Mouse (Mus musculus) midbrain, embryonic 10.5 days (tissue): ENCODE measurements around the gene Psme3. TPM values are rescaled to one million over a fixed set of nuclear protein-coding genes. Genes with fewer than 3 reads are reported as not detected.

Experiments used
- DNase-seq: peaks from one replicate; pipeline ENCODE4 v3.0.0-alpha.2; 2017; ENCODE audit warnings: low spot score
- H3K27ac ChIP-seq: fragments of 300-500 bp; sonication (generic); replicated peaks from 2 replicates; pipeline ENCODE4 v1.5.1; 2016; ENCODE audit warnings: mild to moderate bottlenecking
- H3K27me3 ChIP-seq: fragments of 300-500 bp; sonication (generic); 2 replicates; pipeline ENCODE4 v1.6.1; 2016; ENCODE audit warnings: low read depth, mild to moderate bottlenecking; ENCODE audit not compliant: poor library complexity, severe bottlenecking
- H3K36me3 ChIP-seq: fragments of 300-500 bp; sonication (generic); 2 replicates; pipeline ENCODE4 v1.6.1; 2016; ENCODE audit warnings: mild to moderate bottlenecking, moderate library complexity
- H3K4me1 ChIP-seq: fragments of 300-500 bp; sonication (generic); 2 replicates; pipeline ENCODE4 v1.6.1; 2016
- H3K4me3 ChIP-seq: fragments of 300-500 bp; sonication (generic); 2 replicates; pipeline ENCODE4 v1.5.1; 2016; ENCODE audit warnings: mild to moderate bottlenecking, moderate library complexity
- H3K9me3 ChIP-seq: fragments of 300-500 bp; sonication (generic); replicated peaks from 2 replicates; pipeline ENCODE4 v1.6.1; 2016; ENCODE audit warnings: mild to moderate bottlenecking
- WGBS: fragments of 180-500 bp; shearing (Covaris S2); methylation state at CpG from one replicate; pipeline ENCODE4 v1.1.7; 2016; 5-methylcytosine and 5-hydroxymethylcytosine counted together
- polyA plus RNA-seq: library from polyadenylated mRNA; unstranded; fragments of >200 nt; fragmentation: Nextera tagmentation; extraction: Ambion mirVana; gene quantifications from 2 replicates; pipeline ENCODE4 v1.2.1, GENCODE M21; 2016

Gene Psme3
- polyA plus RNA-seq, 1 experiment from 2014 or later = 194 TPM

GRCm38 (mm10) chr11:101347083-101347775 is 31.2 kb downstream of the Psme3 start:
- Histone ChIP-seq H3K36me3 (no peaks in the 10 kb centered on the region), H3K4me3 (no peak overlapping the region), H3K27ac (no peak overlapping the region), H3K9me3 (peaks cover 4% of the 10 kb centered on the region; the same call in 1 of the 2 replicates), H3K4me1 (peaks cover 7% of the 10 kb centered on the region; the same call in 1 of the 2 replicates), H3K27me3 (no peaks in the 10 kb centered on the region)
- no peak for DNase-seq
- WGBS = 80% methylated on average over 10 of the region's 10 CpGs

GRCm38 (mm10) chr11:101348774-101349173 is 32.8 kb downstream of the Psme3 start:
- Histone ChIP-seq H3K4me3 (no peak overlapping the region), H3K27me3 (no peaks in the 10 kb centered on the region), H3K27ac (no peak overlapping the region), H3K9me3 (peaks cover 4% of the 10 kb centered on the region; the same call in 1 of the 2 replicates), H3K36me3 (no peaks in the 10 kb centered on the region), H3K4me1 (peaks cover 8% of the 10 kb centered on the region; the same call in 1 of the 2 replicates)
- DNase-seq = no peak
- 76% methylated on average over 7 of the region's 7 CpGs for WGBS

- Histone ChIP-seq H3K36me3 (no peaks in the 10 kb centered on the region), H3K4me1 (peaks cover 8% of the 10 kb centered on the region; the same call in 1 of the 2 replicates), H3K9me3 (peaks cover 4% of the 10 kb centered on the region; the same call in 1 of the 2 replicates), H3K27ac (no peak overlapping the region), H3K27me3 (no peaks in the 10 kb centered on the region), H3K4me3 (no peak overlapping the region)
- no peak for DNase-seq
- 84% methylated on average over 3 of the region's 3 CpGs for WGBS
Observed at GRCm38 (mm10) chr11:101349216-101349615, 33.2 kb downstream of the Psme3 start.

- Histone ChIP-seq H3K36me3 (no peaks in the 10 kb centered on the region), H3K4me1 (peaks cover 12% of the 10 kb centered on the region; the same call in 1 of the 2 replicates), H3K27ac (no peak overlapping the region), H3K27me3 (no peaks in the 10 kb centered on the region), H3K4me3 (no peak overlapping the region), H3K9me3 (peaks cover 4% of the 10 kb centered on the region; the same call in 1 of the 2 replicates)
- 64% methylated on average over 11 of the region's 11 CpGs for WGBS
- DNase-seq = no peak
Observed at GRCm38 (mm10) chr11:101351100-101351720, 35.2 kb downstream of the Psme3 start.

GRCm38 (mm10) chr11:101351721-101352111 is 35.7 kb downstream of the Psme3 start:
- Histone ChIP-seq H3K27ac (no peak overlapping the region), H3K36me3 (no peaks in the 10 kb centered on the region), H3K4me1 (peaks cover 12% of the 10 kb centered on the region; the same call in 1 of the 2 replicates), H3K27me3 (no peaks in the 10 kb centered on the region), H3K9me3 (peaks cover 4% of the 10 kb centered on the region; the same call in 1 of the 2 replicates), H3K4me3 (no peak overlapping the region)
- 74% methylated on average over 3 of the region's 3 CpGs for WGBS
- DNase-seq = no peak

- no peak for DNase-seq
- 89% methylated on average over 12 of the region's 12 CpGs for WGBS
Observed at GRCm38 (mm10) chr11:101353436-101353835, 37.4 kb downstream of the Psme3 start.

GRCm38 (mm10) chr11:101354438-101355010 is 38.5 kb downstream of the Psme3 start:
- DNase-seq = no peak
- Histone ChIP-seq H3K36me3 (no peaks in the 10 kb centered on the region), H3K4me1 (peaks cover 12% of the 10 kb centered on the region; the same call in 1 of the 2 replicates), H3K9me3 (peaks cover 4% of the 10 kb centered on the region; the same call in 1 of the 2 replicates), H3K27ac (no peak overlapping the region), H3K4me3 (no peak overlapping the region), H3K27me3 (no peaks in the 10 kb centered on the region)
- 89% methylated on average over 5 of the region's 5 CpGs for WGBS

More at GRCm38 (mm10) chr11:101353436-101353835, 37.4 kb downstream of the Psme3 start:
- H3K27ac ChIP-seq = no peak overlapping the region
- H3K36me3 ChIP-seq = no peaks in the 10 kb centered on the region
- H3K27me3 ChIP-seq = no peaks in the 10 kb centered on the region
- peaks cover 12% of the 10 kb centered on the region; the same call in 1 of the 2 replicates for H3K4me1 ChIP-seq
- H3K9me3 ChIP-seq = peaks cover 4% of the 10 kb centered on the region; the same call in 1 of the 2 replicates
- no peak overlapping the region for H3K4me3 ChIP-seq

GRCm38 (mm10) chr11:101355916-101356315 is 39.9 kb downstream of the Psme3 start:
- no peak for DNase-seq
- no peak overlapping the region for H3K4me3 ChIP-seq
- H3K4me1 ChIP-seq = peaks cover 11% of the 10 kb centered on the region; the same call in 1 of the 2 replicates
- H3K27ac ChIP-seq = no peak overlapping the region
- WGBS = 88% methylated on average over 2 of the region's 2 CpGs
- no peaks in the 10 kb centered on the region for H3K9me3 ChIP-seq
- no peaks in the 10 kb centered on the region for H3K36me3 ChIP-seq
- H3K27me3 ChIP-seq = no peaks in the 10 kb centered on the region

GRCm38 (mm10) chr11:101357505-101358182 is 41.6 kb downstream of the Psme3 start:
- no peak for DNase-seq
- H3K36me3 ChIP-seq = no peaks in the 10 kb centered on the region
- 87% methylated on average over 3 of the region's 3 CpGs for WGBS
- H3K27me3 ChIP-seq = no peaks in the 10 kb centered on the region
- 0 out of 2 replicates have a peak, but pooled peaks cover 3% of the 10 kb centered on the region for H3K4me1 ChIP-seq
- no peaks in the 10 kb centered on the region for H3K9me3 ChIP-seq
- no peak overlapping the region for H3K4me3 ChIP-seq
- H3K27ac ChIP-seq = no peak overlapping the region

- H3K27ac ChIP-seq = no peak overlapping the region
Observed at GRCm38 (mm10) chr11:101359776-101360175, 43.8 kb downstream of the Psme3 start.

GRCm38 (mm10) chr11:101360651-101361113 is 44.7 kb downstream of the Psme3 start:
- no peaks in the 10 kb centered on the region for H3K4me1 ChIP-seq
- H3K4me3 ChIP-seq = no peak overlapping the region
- no peaks in the 10 kb centered on the region for H3K36me3 ChIP-seq
- 69% methylated on average over 3 of the region's 3 CpGs for WGBS
- no peaks in the 10 kb centered on the region for H3K9me3 ChIP-seq
- DNase-seq = no peak
- H3K27me3 ChIP-seq = no peaks in the 10 kb centered on the region
- H3K27ac ChIP-seq = no peak overlapping the region

More at GRCm38 (mm10) chr11:101359776-101360175, 43.8 kb downstream of the Psme3 start:
- no peaks in the 10 kb centered on the region for H3K36me3 ChIP-seq
- 79% methylated on average over 9 of the region's 9 CpGs for WGBS
- no peak overlapping the region for H3K4me3 ChIP-seq
- H3K27me3 ChIP-seq = no peaks in the 10 kb centered on the region
- H3K9me3 ChIP-seq = no peaks in the 10 kb centered on the region
- DNase-seq = no peak
- 0 out of 2 replicates have a peak, but pooled peaks cover 3% of the 10 kb centered on the region for H3K4me1 ChIP-seq

GRCm38 (mm10) chr11:101364531-101364931 is 48.5 kb downstream of the Psme3 start:
- 78% methylated on average over 5 of the region's 5 CpGs for WGBS

More at GRCm38 (mm10) chr11:101364531-101364931, 48.5 kb downstream of the Psme3 start:
- Histone ChIP-seq H3K9me3 (no peaks in the 10 kb centered on the region), H3K36me3 (no peaks in the 10 kb centered on the region), H3K27ac (no peak overlapping the region), H3K27me3 (no peaks in the 10 kb centered on the region), H3K4me1 (no peaks in the 10 kb centered on the region), H3K4me3 (no peak overlapping the region)
- DNase-seq = no peak
